ENCODE assay signal across 12 mouse cellular contexts in the genomic region with DNA sequence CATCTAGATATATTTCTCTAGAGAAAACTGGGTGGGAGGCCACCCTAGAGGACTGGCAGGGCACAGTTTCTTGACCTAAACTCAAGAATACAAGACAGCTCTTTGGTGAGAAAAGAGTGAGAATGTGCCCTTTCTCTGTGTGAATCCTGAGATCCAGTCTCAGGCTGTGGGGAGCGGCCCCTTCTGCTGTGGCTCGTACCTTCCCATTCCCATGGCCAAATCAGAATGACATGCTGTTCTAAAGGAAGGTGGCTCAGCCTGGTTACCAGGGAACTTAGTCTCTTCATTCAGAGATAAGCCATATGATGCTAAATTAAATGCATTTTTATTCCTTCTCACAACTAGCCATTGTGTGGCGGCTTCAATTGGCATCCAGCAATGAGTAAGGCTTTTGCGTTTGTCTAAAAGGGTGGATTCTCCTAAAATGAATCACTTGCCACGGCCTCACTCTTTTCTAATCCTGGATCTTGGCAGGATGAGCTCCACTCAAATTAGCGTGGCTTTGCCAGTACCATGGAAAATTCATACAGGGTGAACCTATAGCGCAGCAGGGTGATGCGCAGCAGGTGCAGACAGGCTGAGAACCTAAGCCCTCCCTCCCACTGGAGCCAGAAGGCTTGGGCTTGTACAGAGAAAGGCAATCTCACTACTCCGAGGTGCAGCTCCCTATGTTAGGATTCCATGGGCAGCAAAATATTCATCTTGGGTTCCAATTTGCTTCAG.
DNase-seq lines count a peak whose midpoint lies in the region; TF ChIP-seq lines count a peak whose summit lies in the region.
"Had no signal": no experiment of that assay in that cellular context is flagged by ENCODE, and none has a peak within 500 bp of the region (broad histone marks: within the 10 kb centered on the region; RNA-seq: fewer than 3 reads in every experiment).

No protein-coding gene starts in this region.

- peak overlapping the region; percentile 45; the same call in 1 of the 2 replicates for H3K27ac ChIP-seq in cortical plate, adult 2 months (ENCODE audit: insufficient read depth, low read length)
- H3K27ac ChIP-seq in left cerebral cortex, adult 2 months, result peak overlapping the region; percentile 80
- H3K27ac ChIP-seq in olfactory bulb, adult 2 months (ENCODE audit: insufficient read depth, low read depth, low read length), result peak overlapping the region; percentile 4; the same call in 1 of the 2 replicates
- H3K27ac ChIP-seq: limb, embryonic 10.5 days had no signal

- peaks cover 9% of the 10 kb centered on the region for H3K4me1 ChIP-seq in cortical plate, adult 2 months (ENCODE audit: control insufficient read depth, insufficient read depth, low read length)
- H3K4me1 ChIP-seq in olfactory bulb, adult 2 months (ENCODE audit: control insufficient read depth, insufficient read depth, low read length), result peaks cover 15% of the 10 kb centered on the region

- intact Hi-C loops in left cerebral cortex, adult 2 months (cut with DNase I), result loop anchor here (1.0 kb wide), 1 partner anchor 14 kb away; no protein-coding TSS in a partner anchor

- TF ChIP-seq CTCF in cortical plate, adult 2 months (IDR thresholded peaks at IDR 0.05; ENCODE audit: extremely low read depth, insufficient read depth, low read length), result no peak
- no peak for TF ChIP-seq CTCF in left cerebral cortex, adult 2 months (IDR thresholded peaks at IDR 0.05)
- no peak for TF ChIP-seq CTCF in olfactory bulb, adult 2 months (IDR thresholded peaks at IDR 0.05; ENCODE audit: insufficient read depth, low read depth, low read length)

- no peak for TF ChIP-seq POLR2A in cortical plate, adult 2 months (IDR thresholded peaks at IDR 0.05; ENCODE audit: extremely low read depth, insufficient read depth, low read length)
- TF ChIP-seq POLR2A in olfactory bulb, adult 2 months (IDR thresholded peaks at IDR 0.05; ENCODE audit: insufficient read depth, low read depth, low read length), result no peak

- no peak overlapping the region for H3K4me3 ChIP-seq in cortical plate, adult 2 months (ENCODE audit: insufficient read depth, low read length)
- no peak overlapping the region for H3K4me3 ChIP-seq in left cerebral cortex, adult 2 months
- no peak overlapping the region for H3K4me3 ChIP-seq in olfactory bulb, adult 2 months (ENCODE audit: insufficient read depth, low read depth, low read length)
- H3K4me3 ChIP-seq: limb, embryonic 10.5 days had no signal

- DNase-seq in right cerebral cortex, adult 2 months (ENCODE audit: low spot score in 2 of 2), result peak; percentile 48 to 59
- DNase-seq in right cerebral cortex, postnatal 10 days (ENCODE audit: low spot score in 2 of 2), result no peak
- DNase-seq in left cerebral cortex, adult 2 months (ENCODE audit: extremely low spot score in 1 of 2, low spot score in 2 of 2), result peak in 1 of 2 experiments; percentile 39
- no peak for DNase-seq in lung, postnatal 14 days
- no peak for DNase-seq in adrenal gland, adult 18-20 months (ENCODE audit: low spot score in 2 of 2)
- DNase-seq in urinary bladder, postnatal 25 days (ENCODE audit: low spot score), result no peak
- DNase-seq: kidney, adult 18-20 months; lung, adult 18-20 months; thymus, postnatal 36 days had no signal

- 38% methylated on average over 9 of the region's 9 CpGs for WGBS in olfactory bulb, adult 2 months

Comparison
In these comparisons a context has a peak if more than half of its experiments do, and no peak if none do; other contexts are left out.
1. DNase-seq: peak in right cerebral cortex, adult 2 months (2 of 2); none in right cerebral cortex, postnatal 10 days (0 of 2), lung, postnatal 14 days (single experiment), adrenal gland, adult 18-20 months (0 of 2) and urinary bladder, postnatal 25 days (single experiment).
2. H3K27ac ChIP-seq: peak in every context shown above with its lines; median percentile 80 in left cerebral cortex, adult 2 months; 45 in cortical plate, adult 2 months; 4 in olfactory bulb, adult 2 months.